Mouse (Mus musculus): ENCODE data around the gene Dnajc17.

GRCm38 (mm10) chr2:119182914-119183313 lies 25.7 kb downstream of the Dnajc17 start:
- no peak for TF ChIP-seq CTCF (IDR thresholded peaks at IDR 0.05; ENCODE audit: low read depth)
- no peak for TF ChIP-seq EP300 (IDR thresholded peaks at IDR 0.05; ENCODE audit: low read depth)

All from liver, embryonic 14.5 days (tissue).